Mouse (Mus musculus) E14TG2a.4 (cell line): ENCODE measurements at regions not wholly inside any gene's neighbourhood (a gene's known extent, or its start where the extent isn't known, plus 50 kb on each side); places are given as distances from the start of the nearest gene placed in this dataset.
"Not testable (repeated sequence)": the region's sequence is repeated elsewhere in the genome, so short reads cannot be mapped to it uniquely, and the experiment has no call there.

ENCODE experiments used
- CTCF ChIP-seq: conservative IDR thresholded peaks from 2 replicates; pipeline ENCODE4 v1.5.1; 2014; ENCODE audit warnings: low read length
- NANOG ChIP-seq: IDR thresholded peaks from 2 replicates; pipeline ENCODE4 v1.6.1; 2014; ENCODE audit warnings: borderline replicate concordance, low read length, mixed read lengths
- POU5F1 ChIP-seq: IDR thresholded peaks from 2 replicates; pipeline ENCODE4 v1.6.1; 2014; ENCODE audit warnings: low read length, borderline replicate concordance

DNA sequence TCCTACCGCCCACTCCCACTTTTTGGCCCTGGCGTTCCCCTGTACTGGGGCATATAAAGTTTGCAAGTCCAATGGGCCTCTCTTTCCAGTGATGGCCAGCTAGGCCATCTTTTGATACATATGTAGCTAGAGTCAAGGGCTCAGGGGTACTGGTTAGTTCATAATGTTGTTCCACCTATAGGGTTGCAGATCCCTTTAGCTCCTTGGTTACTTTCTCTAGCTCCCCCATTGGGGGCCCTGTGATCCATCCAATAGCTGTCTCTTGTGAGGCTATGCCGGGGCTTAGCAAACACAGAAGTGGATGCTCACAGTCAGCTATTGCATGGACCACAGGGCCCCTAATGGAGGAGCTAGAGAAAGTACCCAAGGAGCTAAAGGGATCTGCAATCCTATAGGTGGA, 191.9 kb upstream of the Palmd start:
- not testable (repeated sequence) for TF ChIP-seq CTCF, NANOG, POU5F1
